Mouse (Mus musculus): ENCODE data around the gene Abhd4. TPM values are rescaled to one million over a fixed set of nuclear protein-coding genes. Genes with fewer than 3 reads are reported as not detected.

Gene Abhd4
- polyA plus RNA-seq, 1 experiment from 2014 or later, result 54.3 TPM

DNA sequence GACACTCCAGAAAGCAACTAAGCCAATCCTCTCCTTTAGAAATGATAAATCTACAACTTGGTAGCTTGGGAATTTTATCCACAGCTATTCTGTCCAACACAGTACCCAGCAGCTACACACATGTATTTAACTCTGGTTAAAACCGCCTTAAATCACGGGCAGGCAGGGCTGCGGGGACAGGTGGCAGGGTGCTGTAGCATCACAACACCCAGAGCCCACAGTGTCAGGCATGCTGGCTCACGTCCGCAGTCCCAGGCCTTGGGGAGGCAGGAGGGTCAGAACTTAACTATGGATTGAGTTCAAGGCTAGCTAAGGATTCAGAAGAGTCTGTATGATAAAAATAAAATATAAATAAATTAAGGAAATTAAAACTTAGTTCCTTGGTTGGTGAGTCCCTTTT lies 17.1 kb upstream of the Abhd4 start:
- 92% methylated on average over 5 of the region's 5 CpGs for WGBS
- no peak for ATAC-seq (ENCODE audit: insufficient number of reproducible peaks, insufficient read depth, low FRiP score, low read depth)
- H3K36me3 ChIP-seq (ENCODE audit: control insufficient read depth, insufficient read depth, low read length), result peaks cover 28% of the 10 kb centered on the region

DNA sequence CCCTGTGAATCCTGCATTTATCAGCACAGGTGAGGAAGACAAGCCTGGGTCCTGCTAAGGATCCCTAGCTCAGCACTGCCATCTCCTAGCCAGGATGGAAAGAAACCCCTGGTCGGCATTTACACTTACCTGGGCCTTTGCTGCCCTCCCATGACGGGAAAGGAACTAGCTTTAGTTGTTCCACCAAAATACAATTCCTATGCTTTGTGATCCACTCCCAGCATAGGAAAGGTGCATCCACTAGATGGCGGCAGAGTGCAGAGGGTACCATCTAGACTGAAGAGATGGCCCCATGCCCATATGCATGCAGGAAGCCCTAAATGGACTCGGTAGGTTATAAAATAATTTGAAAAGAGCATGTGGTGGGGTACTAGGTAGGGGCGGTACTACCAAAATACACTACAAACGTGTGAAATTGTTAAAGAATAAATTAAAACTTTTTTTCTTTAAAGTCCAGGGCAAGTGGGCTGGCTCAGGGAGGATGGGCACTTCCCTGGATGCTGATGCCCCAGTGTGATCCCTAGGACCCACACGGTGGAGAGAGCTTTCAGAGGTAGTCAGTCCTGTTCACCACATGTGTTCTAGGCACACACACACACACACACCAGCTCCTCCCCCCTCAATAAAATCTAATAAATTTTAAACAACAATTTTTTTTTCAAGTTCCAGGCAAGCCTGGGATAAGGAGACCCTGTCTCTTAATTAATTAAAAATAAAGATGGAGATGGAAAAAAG lies 14.8 kb upstream of the Abhd4 start:
- 17% methylated on average over 7 of the region's 7 CpGs for WGBS
- H3K9me3 ChIP-seq (ENCODE audit: control insufficient read depth, low read depth, low read length), result no peaks in the 10 kb centered on the region
- no peak overlapping the region for H3K9ac ChIP-seq (replicated peaks; ENCODE audit: low read depth, low read length)
- H3K27me3 ChIP-seq (ENCODE audit: control insufficient read depth, insufficient read depth, low read length), result no peaks in the 10 kb centered on the region
- H3K27ac ChIP-seq (ENCODE audit: low read length), result no peak overlapping the region
- no peak overlapping the region for H3K4me2 ChIP-seq (replicated peaks; ENCODE audit: low read depth, low read length)
- peak; percentile 66; the same call in 1 of the 2 replicates for ATAC-seq (ENCODE audit: insufficient number of reproducible peaks, insufficient read depth, low FRiP score, low read depth)
- no peak overlapping the region for H3K4me3 ChIP-seq (ENCODE audit: low read depth, low read length)
- H3K36me3 ChIP-seq (ENCODE audit: control insufficient read depth, insufficient read depth, low read length), result peaks cover 40% of the 10 kb centered on the region
- H3K4me1 ChIP-seq (ENCODE audit: control insufficient read depth, insufficient read depth, low read length), result no peaks in the 10 kb centered on the region

More for the DNA sequence above, 17.1 kb upstream of the Abhd4 start:
- H3K4me3 ChIP-seq (ENCODE audit: low read depth, low read length), result no peak overlapping the region
- H3K9me3 ChIP-seq (ENCODE audit: control insufficient read depth, low read depth, low read length), result no peaks in the 10 kb centered on the region
- no peak overlapping the region for H3K9ac ChIP-seq (replicated peaks; ENCODE audit: low read depth, low read length)
- no peak overlapping the region for H3K4me2 ChIP-seq (replicated peaks; ENCODE audit: low read depth, low read length)
- H3K27ac ChIP-seq (ENCODE audit: low read length), result no peak overlapping the region
- H3K27me3 ChIP-seq (ENCODE audit: control insufficient read depth, insufficient read depth, low read length), result no peaks in the 10 kb centered on the region
- H3K4me1 ChIP-seq (ENCODE audit: control insufficient read depth, insufficient read depth, low read length), result peaks cover 14% of the 10 kb centered on the region; the same call in 1 of the 2 replicates

DNA sequence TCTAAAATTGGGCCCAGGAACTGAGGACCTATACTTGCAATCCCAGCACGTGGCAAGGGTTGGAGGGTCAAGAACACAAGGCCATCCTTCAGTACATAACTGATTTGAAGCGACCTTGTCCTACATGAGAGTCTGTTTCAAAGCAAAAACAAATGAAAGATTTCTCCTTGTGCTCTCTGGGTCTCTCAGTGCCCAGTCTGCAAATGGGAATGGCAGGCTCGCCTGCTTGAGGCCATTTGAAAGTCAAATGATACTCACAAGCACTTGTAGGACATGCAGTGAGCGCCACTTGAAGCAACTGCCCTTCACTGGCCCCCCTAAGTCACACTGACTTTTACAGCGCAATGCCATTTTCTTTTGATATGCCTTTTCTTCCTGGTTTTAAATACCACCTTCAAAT lies 13.4 kb upstream of the Abhd4 start:
- Histone ChIP-seq H3K9ac (replicated peaks; ENCODE audit: low read depth, low read length) (no peak overlapping the region), H3K4me1 (ENCODE audit: control insufficient read depth, insufficient read depth, low read length) (no peaks in the 10 kb centered on the region), H3K36me3 (ENCODE audit: control insufficient read depth, insufficient read depth, low read length) (peaks cover 28% of the 10 kb centered on the region), H3K27me3 (ENCODE audit: control insufficient read depth, insufficient read depth, low read length) (no peaks in the 10 kb centered on the region), H3K27ac (ENCODE audit: low read length) (no peak overlapping the region), H3K9me3 (ENCODE audit: control insufficient read depth, low read depth, low read length) (no peaks in the 10 kb centered on the region), H3K4me2 (replicated peaks; ENCODE audit: low read depth, low read length) (no peak overlapping the region), H3K4me3 (ENCODE audit: low read depth, low read length) (no peak overlapping the region)
- ATAC-seq (ENCODE audit: insufficient number of reproducible peaks, insufficient read depth, low FRiP score, low read depth), result no peak
- 88% methylated on average over 5 of the region's 5 CpGs for WGBS

DNA sequence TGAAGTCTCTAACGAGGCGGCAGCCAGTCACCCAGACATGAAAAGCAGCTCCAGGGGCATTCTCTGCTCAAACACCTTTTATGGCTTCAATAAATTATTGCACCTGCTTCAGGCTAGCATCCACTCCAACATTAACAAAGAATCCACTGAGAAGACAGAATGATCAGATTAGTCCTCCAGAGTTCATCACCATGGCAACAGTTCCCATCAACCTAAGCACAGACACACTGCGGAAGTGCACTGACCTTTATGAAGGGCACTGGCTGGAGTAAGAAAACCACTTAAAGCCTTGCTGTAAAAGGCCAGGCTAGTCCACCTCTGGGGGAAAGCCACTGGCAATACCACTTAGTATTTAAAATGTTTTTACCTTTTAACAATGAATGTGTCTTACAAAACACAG lies 9.8 kb upstream of the Abhd4 start:
- Histone ChIP-seq H3K27me3 (ENCODE audit: control insufficient read depth, insufficient read depth, low read length) (no peaks in the 10 kb centered on the region), H3K36me3 (ENCODE audit: control insufficient read depth, insufficient read depth, low read length) (peaks cover 32% of the 10 kb centered on the region), H3K4me1 (ENCODE audit: control insufficient read depth, insufficient read depth, low read length) (peaks cover 5% of the 10 kb centered on the region; the same call in 1 of the 2 replicates), H3K9me3 (ENCODE audit: control insufficient read depth, low read depth, low read length) (no peaks in the 10 kb centered on the region), H3K4me3 (ENCODE audit: low read depth, low read length) (no peak overlapping the region), H3K9ac (replicated peaks; ENCODE audit: low read depth, low read length) (no peak overlapping the region), H3K27ac (ENCODE audit: low read length) (no peak overlapping the region), H3K4me2 (replicated peaks; ENCODE audit: low read depth, low read length) (no peak overlapping the region)
- no peak for ATAC-seq (ENCODE audit: insufficient number of reproducible peaks, insufficient read depth, low FRiP score, low read depth)
- WGBS, result 46% methylated on average over 3 of the region's 3 CpGs

DNA sequence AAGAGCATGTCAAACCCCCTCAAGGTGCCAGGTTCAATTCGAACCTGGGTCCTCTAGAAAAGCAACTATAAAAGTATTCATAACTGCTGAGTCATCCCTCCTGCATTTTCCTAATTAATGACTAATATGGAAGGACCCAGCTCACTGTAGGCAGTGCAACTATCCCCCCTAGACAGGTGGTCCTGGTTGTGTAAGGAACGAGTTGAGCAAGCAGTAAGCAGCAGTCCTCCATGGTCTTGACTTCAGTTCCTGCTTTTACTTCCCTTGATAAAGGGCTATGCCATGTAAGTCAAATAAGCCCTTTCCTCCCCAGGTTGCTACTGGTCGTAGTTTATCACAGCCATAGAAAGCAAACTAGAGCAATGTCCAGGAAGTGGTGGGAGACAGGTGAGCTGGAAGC lies 7.8 kb upstream of the Abhd4 start:
- Histone ChIP-seq H3K27me3 (ENCODE audit: control insufficient read depth, insufficient read depth, low read length) (no peaks in the 10 kb centered on the region), H3K9me3 (ENCODE audit: control insufficient read depth, low read depth, low read length) (no peaks in the 10 kb centered on the region), H3K4me1 (ENCODE audit: control insufficient read depth, insufficient read depth, low read length) (peaks cover 22% of the 10 kb centered on the region; the same call in 1 of the 2 replicates), H3K36me3 (ENCODE audit: control insufficient read depth, insufficient read depth, low read length) (peaks cover 28% of the 10 kb centered on the region), H3K4me2 (replicated peaks; ENCODE audit: low read depth, low read length) (no peak overlapping the region), H3K27ac (ENCODE audit: low read length) (no peak overlapping the region), H3K9ac (replicated peaks; ENCODE audit: low read depth, low read length) (no peak overlapping the region), H3K4me3 (ENCODE audit: low read depth, low read length) (no peak overlapping the region)
- whole genome bisulfite sequencing, result 89% methylated on average over 3 of the region's 3 CpGs
- no peak for ATAC-seq (ENCODE audit: insufficient number of reproducible peaks, insufficient read depth, low FRiP score, low read depth)

DNA sequence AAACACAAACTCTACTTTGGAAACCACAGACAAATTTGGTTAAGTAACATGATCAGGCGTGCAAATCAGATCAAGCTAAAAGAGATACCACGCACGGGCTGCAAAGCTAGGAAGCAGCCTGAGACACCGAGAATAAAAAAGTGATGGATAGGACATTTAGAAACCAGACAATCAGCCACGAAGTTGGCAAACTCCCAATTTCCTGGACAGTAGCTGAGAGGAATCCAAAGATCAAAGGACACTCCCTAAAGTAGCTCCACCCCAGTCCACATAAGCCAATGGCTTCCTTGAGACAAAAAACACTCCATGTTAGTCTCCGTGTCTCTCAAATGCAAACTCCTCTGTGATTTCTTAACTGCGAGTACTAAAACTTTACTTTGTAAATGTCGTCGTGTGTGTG lies 4.7 kb upstream of the Abhd4 start:
- WGBS, result 48% methylated on average over 9 of the region's 9 CpGs
- Histone ChIP-seq H3K4me2 (replicated peaks; ENCODE audit: low read depth, low read length) (no peak overlapping the region), H3K9me3 (ENCODE audit: control insufficient read depth, low read depth, low read length) (no peaks in the 10 kb centered on the region), H3K9ac (replicated peaks; ENCODE audit: low read depth, low read length) (no peak overlapping the region), H3K27ac (ENCODE audit: low read length) (no peak overlapping the region), H3K4me1 (ENCODE audit: control insufficient read depth, insufficient read depth, low read length) (peaks cover 37% of the 10 kb centered on the region), H3K36me3 (ENCODE audit: control insufficient read depth, insufficient read depth, low read length) (peaks cover 11% of the 10 kb centered on the region), H3K4me3 (ENCODE audit: low read depth, low read length) (no peak overlapping the region), H3K27me3 (ENCODE audit: control insufficient read depth, insufficient read depth, low read length) (no peaks in the 10 kb centered on the region)
- no peak for ATAC-seq (ENCODE audit: insufficient number of reproducible peaks, insufficient read depth, low FRiP score, low read depth)

DNA sequence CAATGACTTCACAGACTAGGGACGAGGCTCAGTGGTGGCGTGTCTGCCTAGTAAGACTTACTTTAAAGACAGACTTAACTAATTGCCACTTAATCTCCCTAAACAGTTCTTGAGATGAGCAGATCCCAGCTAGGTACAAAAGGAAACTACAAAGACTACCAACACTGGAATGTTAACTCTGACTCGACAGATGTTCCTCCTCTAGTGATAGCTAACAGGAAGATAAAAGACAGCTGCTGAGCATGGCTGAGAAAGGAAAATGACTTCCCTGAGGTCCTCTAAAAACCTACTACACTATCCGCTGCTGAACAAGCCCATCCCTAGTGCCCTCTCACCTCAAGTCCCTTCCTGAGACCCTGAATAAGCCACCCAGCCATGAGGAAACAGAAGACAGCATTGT lies 3.9 kb upstream of the Abhd4 start:
- H3K9ac ChIP-seq (replicated peaks; ENCODE audit: low read depth, low read length), result no peak overlapping the region
- H3K36me3 ChIP-seq (ENCODE audit: control insufficient read depth, insufficient read depth, low read length), result peaks cover 11% of the 10 kb centered on the region; the same call in 1 of the 2 replicates
- ATAC-seq (ENCODE audit: insufficient number of reproducible peaks, insufficient read depth, low FRiP score, low read depth), result no peak
- H3K9me3 ChIP-seq (ENCODE audit: control insufficient read depth, low read depth, low read length), result no peaks in the 10 kb centered on the region
- peaks cover 37% of the 10 kb centered on the region for H3K4me1 ChIP-seq (ENCODE audit: control insufficient read depth, insufficient read depth, low read length)
- 0 out of 2 replicates have a peak overlapping the region, but pooled peaks have one; percentile 27 for H3K27ac ChIP-seq (ENCODE audit: low read length)
- H3K4me3 ChIP-seq (ENCODE audit: low read depth, low read length), result no peak overlapping the region
- 43% methylated on average over 4 of the region's 4 CpGs for WGBS
- no peak overlapping the region for H3K4me2 ChIP-seq (replicated peaks; ENCODE audit: low read depth, low read length)
- no peaks in the 10 kb centered on the region for H3K27me3 ChIP-seq (ENCODE audit: control insufficient read depth, insufficient read depth, low read length)

DNA sequence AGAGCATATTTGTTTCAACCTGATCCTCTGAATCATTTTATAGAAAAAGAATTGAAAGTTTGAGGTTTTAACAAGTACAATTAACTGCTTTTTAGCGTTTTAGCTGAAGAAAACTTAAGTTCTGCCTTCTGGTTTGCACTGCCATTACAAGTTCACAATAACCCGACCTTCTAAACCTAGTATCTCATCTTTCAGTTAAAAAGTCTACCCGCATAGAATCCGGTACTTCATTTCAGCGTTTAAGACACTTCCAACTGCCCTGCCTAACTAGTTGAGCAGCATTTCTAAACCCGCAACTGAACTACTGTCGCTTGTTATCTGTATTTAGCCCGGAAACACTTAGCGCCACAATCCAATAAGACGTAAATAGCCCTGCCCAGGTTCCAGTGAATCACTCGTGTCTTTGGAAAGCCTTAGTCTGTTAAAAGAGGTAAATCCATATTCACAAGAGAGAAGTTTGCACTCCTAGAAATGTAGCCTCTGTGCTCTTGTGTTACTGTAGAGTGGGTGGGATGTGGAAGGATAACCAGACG lies 748 bp downstream of the Abhd4 start:
- Histone ChIP-seq H3K4me1 (ENCODE audit: control insufficient read depth, insufficient read depth, low read length) (peaks cover 30% of the 10 kb centered on the region), H3K36me3 (ENCODE audit: control insufficient read depth, insufficient read depth, low read length) (no peaks in the 10 kb centered on the region), H3K27ac (ENCODE audit: low read length) (no peak overlapping the region; the same call in 1 of the 2 replicates), H3K4me2 (replicated peaks; ENCODE audit: low read depth, low read length) (peak overlapping the region; percentile 54), H3K27me3 (ENCODE audit: control insufficient read depth, insufficient read depth, low read length) (no peaks in the 10 kb centered on the region), H3K4me3 (ENCODE audit: low read depth, low read length) (peak overlapping the region; percentile 80), H3K9ac (replicated peaks; ENCODE audit: low read depth, low read length) (peak overlapping the region; percentile 41), H3K9me3 (ENCODE audit: control insufficient read depth, low read depth, low read length) (no peaks in the 10 kb centered on the region)
- no peak for ATAC-seq (ENCODE audit: insufficient number of reproducible peaks, insufficient read depth, low FRiP score, low read depth)
- WGBS, result 55% methylated on average over 12 of the region's 12 CpGs
